Mouse (Mus musculus): ENCODE measurements around the gene Efhc1. TPM values are rescaled to one million over a fixed set of nuclear protein-coding genes. Genes with fewer than 3 reads are reported as not detected.

The Efhc1 gene
- polyA plus RNA-seq, 1 experiment from 2014 or later, result 2.3 TPM

DNA sequence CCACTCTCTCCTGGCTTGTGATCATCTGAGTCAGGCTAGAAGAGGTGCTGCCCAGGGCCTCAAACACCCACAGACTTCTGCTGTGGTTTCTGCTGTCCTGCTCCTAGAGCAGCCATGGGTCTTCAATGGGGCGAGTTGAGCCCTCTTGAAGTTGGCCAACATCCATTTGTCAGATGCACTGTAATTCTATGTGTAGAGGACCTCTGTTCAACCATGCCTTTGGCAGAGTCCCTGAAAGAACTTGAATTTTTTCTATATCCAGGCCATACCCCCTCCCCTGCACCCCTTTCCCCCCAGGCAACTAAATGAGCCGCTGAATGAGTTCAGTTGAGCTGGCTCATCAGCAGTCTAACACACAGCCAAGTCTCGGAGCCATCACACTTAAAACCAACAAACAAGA is 88.1 kb downstream of the Efhc1 start:
- no peak overlapping the region for H3K4me3 ChIP-seq (ENCODE audit: low read depth, low read length)
- H3K27me3 ChIP-seq (ENCODE audit: insufficient read depth, low read length), result no peaks in the 10 kb centered on the region
- WGBS, result 93% methylated on average over 3 of the region's 3 CpGs
- ATAC-seq (ENCODE audit: insufficient read depth) (no peak), DNase-seq (no peak)
- no peaks in the 10 kb centered on the region for H3K9me3 ChIP-seq (ENCODE audit: low read depth, low read length)
- H3K36me3 ChIP-seq (ENCODE audit: insufficient read depth), result no peaks in the 10 kb centered on the region
- H3K4me1 ChIP-seq (ENCODE audit: insufficient read depth), result 0 out of 2 replicates have a peak, but pooled peaks cover 3% of the 10 kb centered on the region
- H3K27ac ChIP-seq (ENCODE audit: low read depth), result no peak overlapping the region
- TF ChIP-seq CTCF (IDR thresholded peaks at IDR 0.05; ENCODE audit: low read depth), result no peak
- no peak overlapping the region for H3K9ac ChIP-seq
- H3K4me2 ChIP-seq, result no peak overlapping the region

DNA sequence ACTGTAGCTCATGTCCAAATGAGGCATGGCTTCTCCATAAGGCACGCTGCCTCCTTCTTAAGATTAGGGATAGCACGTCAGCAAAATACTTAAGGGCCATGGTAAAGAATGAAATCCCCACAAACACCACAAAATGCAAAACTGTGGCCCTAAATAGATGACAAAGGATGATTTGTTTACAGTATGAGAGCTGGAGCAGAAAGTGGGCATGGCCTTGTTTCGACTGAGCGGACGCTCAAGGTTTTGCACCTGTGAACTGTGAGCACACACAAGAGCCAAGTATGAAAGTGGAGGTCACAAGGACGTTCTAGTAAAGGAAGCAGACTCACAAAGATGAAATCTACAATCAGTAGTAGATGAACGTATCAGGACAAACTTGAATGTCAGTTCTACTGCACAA is 88.7 kb downstream of the Efhc1 start:
- H3K27ac ChIP-seq (ENCODE audit: low read depth), result no peak overlapping the region
- 0 out of 2 replicates have a peak, but pooled peaks cover 3% of the 10 kb centered on the region for H3K4me1 ChIP-seq (ENCODE audit: insufficient read depth)
- no peak overlapping the region for H3K4me3 ChIP-seq (ENCODE audit: low read depth, low read length)
- H3K4me2 ChIP-seq, result no peak overlapping the region
- no peaks in the 10 kb centered on the region for H3K36me3 ChIP-seq (ENCODE audit: insufficient read depth)
- 76% methylated on average over 7 of the region's 7 CpGs for WGBS
- no peak for ATAC-seq (ENCODE audit: insufficient read depth)
- TF ChIP-seq CTCF (IDR thresholded peaks at IDR 0.05; ENCODE audit: low read depth), result no peak
- H3K27me3 ChIP-seq (ENCODE audit: insufficient read depth, low read length), result no peaks in the 10 kb centered on the region
- no peaks in the 10 kb centered on the region for H3K9me3 ChIP-seq (ENCODE audit: low read depth, low read length)
- H3K9ac ChIP-seq, result no peak overlapping the region
- no peak for DNase-seq

Other genes with a start within 250 kb of the Efhc1 start
- gene Il17a, start 220.7 kb upstream of the Efhc1 start, polyA plus RNA-seq (2014; fragmentation: Nextera tagmentation; extraction: Ambion mirVana), result not detected in 2 replicates
- not detected in 2 replicates for gene Il17f, start 161.0 kb upstream of the Efhc1 start, polyA plus RNA-seq (2014; fragmentation: Nextera tagmentation; extraction: Ambion mirVana)
- gene Mcm3, start 131.3 kb upstream of the Efhc1 start, polyA plus RNA-seq (2014; fragmentation: Nextera tagmentation; extraction: Ambion mirVana), result 206 and 207 TPM in 2 replicates
- 4.8 and 5.4 TPM in 2 replicates for gene Paqr8, start 61.0 kb upstream of the Efhc1 start, polyA plus RNA-seq (2014; fragmentation: Nextera tagmentation; extraction: Ambion mirVana)
- 11.5 and 13.1 TPM in 2 replicates for gene Tram2, start 127.6 kb downstream of the Efhc1 start, polyA plus RNA-seq (2014; fragmentation: Nextera tagmentation; extraction: Ambion mirVana)

All from lung, embryonic 14.5 days (tissue).